Mouse (Mus musculus) MEL (cell line): Measurements from ENCODE around the gene Nrip1. TPM values are rescaled to one million over a fixed set of nuclear protein-coding genes. Genes with fewer than 3 reads are reported as not detected.

Source experiments
- DNase-seq: peaks from one replicate; pipeline ENCODE4 v3.0.0; 2011; ENCODE audit warnings: low read depth, low spot score
- H3K27ac ChIP-seq: 2 replicates; pipeline ENCODE4 v1.5.1; 2012; ENCODE audit warnings: low read depth, mild to moderate bottlenecking, control low read depth, low read length, moderate library complexity; ENCODE audit not compliant: control insufficient read depth
- H3K27me3 ChIP-seq, 2 experiments: fragments of 150-350 bp in 1 of 2; sonication (generic) in 1 of 2; 2 replicates each; pipeline ENCODE4 v1.6.1; 2012; ENCODE audit warnings: low read length in 2 of 2, mild to moderate bottlenecking in 2 of 2, improper control_type of control experiment in 1 of 2, moderate library complexity in 1 of 2; ENCODE audit not compliant: insufficient read depth in 2 of 2, control insufficient read depth in 1 of 2
- H3K36me3 ChIP-seq, 2 experiments: 2 replicates each; pipeline ENCODE4 v1.6.1; 2012 to 2014; ENCODE audit warnings: low read length in 2 of 2, improper control_type of control experiment in 1 of 2, inconsistent platforms in 1 of 2, mild to moderate bottlenecking in 1 of 2; ENCODE audit not compliant: insufficient read depth in 2 of 2, control insufficient read depth in 1 of 2
- H3K4me1 ChIP-seq, 2 experiments: fragments of 150-350 bp in 1 of 2; sonication (generic) in 1 of 2; 2 replicates each; pipeline ENCODE4 v1.6.1; 2012; ENCODE audit warnings: low read length in 2 of 2, improper control_type of control experiment in 1 of 2, mild to moderate bottlenecking in 1 of 2; ENCODE audit not compliant: insufficient read depth in 2 of 2, control insufficient read depth in 1 of 2
- H3K4me3 ChIP-seq, 2 experiments: fragments of 150-350 bp in 1 of 2; sonication (generic) in 1 of 2; 2 replicates each; pipeline ENCODE4 v1.5.1; 2012; ENCODE audit warnings: low read depth in 2 of 2, low read length in 2 of 2, mild to moderate bottlenecking in 2 of 2, moderate library complexity in 2 of 2, control low read depth in 1 of 2, improper control_type of control experiment in 1 of 2; ENCODE audit not compliant: control insufficient read depth in 1 of 2, insufficient read depth in 1 of 2
- H3K79me2 ChIP-seq: 2 replicates; pipeline ENCODE4 v1.6.1; 2012; ENCODE audit warnings: mild to moderate bottlenecking, low read length, moderate library complexity; ENCODE audit not compliant: control insufficient read depth, poor library complexity, insufficient read depth
- H3K9ac ChIP-seq: 2 replicates; pipeline ENCODE4 v1.6.1; 2012; ENCODE audit warnings: low read depth, mild to moderate bottlenecking, control low read depth, low read length, moderate library complexity; ENCODE audit not compliant: control insufficient read depth, poor library complexity, severe bottlenecking
- H3K9me3 ChIP-seq: fragments of 150-350 bp; sonication (generic); replicated peaks from 2 replicates; pipeline ENCODE4 v1.6.1; 2012; ENCODE audit warnings: mild to moderate bottlenecking, low read length, improper control_type of control experiment, moderate library complexity; ENCODE audit not compliant: insufficient read depth
- CHD1 ChIP-seq: IDR thresholded peaks from 2 replicates; pipeline ENCODE4 v1.6.1; 2012; ENCODE audit warnings: low read depth, mild to moderate bottlenecking, inconsistent platforms, low read length, improper control_type of control experiment
- CTCF ChIP-seq, 3 experiments: IDR thresholded peaks in 2 of 3; conservative IDR thresholded peaks in 1 of 3; 2 replicates each; pipeline ENCODE4 v1.5.1; 2011 to 2012; ENCODE audit warnings: low read length in 3 of 3, low read depth in 2 of 3, mild to moderate bottlenecking in 2 of 3, improper control_type of control experiment in 1 of 3, inconsistent platforms in 1 of 3, mixed read lengths in 1 of 3, moderate library complexity in 1 of 3; ENCODE audit not compliant: control insufficient read depth in 1 of 3, insufficient read depth in 1 of 3, poor library complexity in 1 of 3, severe bottlenecking in 1 of 3
- ETS1 ChIP-seq: IDR thresholded peaks from 2 replicates; pipeline ENCODE4 v1.6.1; 2012; ENCODE audit warnings: low read depth, mild to moderate bottlenecking, inconsistent platforms, low read length, improper control_type of control experiment, moderate library complexity
- GABPA ChIP-seq: IDR thresholded peaks from 2 replicates; pipeline ENCODE4 v1.6.1; 2012; ENCODE audit warnings: low read depth, mild to moderate bottlenecking, inconsistent platforms, low read length, improper control_type of control experiment, moderate library complexity
- GATA1 ChIP-seq: IDR thresholded peaks from 2 replicates; pipeline ENCODE4 v1.6.1; 2011; ENCODE audit warnings: low read depth, low read length, improper control_type of control experiment
- HCFC1 ChIP-seq: IDR thresholded peaks from 2 replicates; pipeline ENCODE4 v1.6.1; 2012; ENCODE audit warnings: low read depth, mild to moderate bottlenecking, inconsistent platforms, low read length, improper control_type of control experiment, moderate library complexity
- JUND ChIP-seq: IDR thresholded peaks from 2 replicates; pipeline ENCODE4 v1.6.1; 2011; ENCODE audit warnings: low read depth, mild to moderate bottlenecking, improper control_type of control experiment, low read length
- MAX ChIP-seq: IDR thresholded peaks from 2 replicates; pipeline ENCODE4 v1.6.1; 2011; ENCODE audit warnings: low read length, improper control_type of control experiment
- MAZ ChIP-seq: IDR thresholded peaks from 2 replicates; pipeline ENCODE4 v1.6.1; 2012; ENCODE audit warnings: low read depth, mild to moderate bottlenecking, inconsistent platforms, low read length, improper control_type of control experiment
- MYC ChIP-seq: IDR thresholded peaks from 2 replicates; pipeline ENCODE4 v1.6.1; 2011; ENCODE audit warnings: low read depth, mild to moderate bottlenecking, low read length, improper control_type of control experiment, moderate library complexity
- NRF1 ChIP-seq: IDR thresholded peaks from 2 replicates; pipeline ENCODE4 v1.6.1; 2014; ENCODE audit warnings: low read depth, mild to moderate bottlenecking, inconsistent platforms, low read length, improper control_type of control experiment, moderate library complexity; ENCODE audit not compliant: poor library complexity, insufficient read depth, severe bottlenecking
- POLR2A ChIP-seq, 2 experiments: IDR thresholded peaks; 2 replicates each; pipeline ENCODE4 v1.6.1; 2011 to 2012; ENCODE audit warnings: low read length in 2 of 2, mild to moderate bottlenecking in 2 of 2, control low read depth in 1 of 2, improper control_type of control experiment in 1 of 2, low read depth in 1 of 2, moderate library complexity in 1 of 2; ENCODE audit not compliant: control insufficient read depth in 1 of 2, insufficient read depth in 1 of 2, poor library complexity in 1 of 2
- TAL1 ChIP-seq: IDR thresholded peaks from 2 replicates; pipeline ENCODE4 v1.6.1; 2012; ENCODE audit warnings: mild to moderate bottlenecking, inconsistent platforms, low read length, moderate library complexity, mixed read lengths
- TBP ChIP-seq: IDR thresholded peaks from 2 replicates; pipeline ENCODE4 v1.8.0; 2011; ENCODE audit warnings: low read depth, low read length, improper control_type of control experiment
- UBTF ChIP-seq: IDR thresholded peaks from 2 replicates; pipeline ENCODE4 v1.6.1; 2012; ENCODE audit warnings: low read depth, mild to moderate bottlenecking, inconsistent platforms, low read length, improper control_type of control experiment, moderate library complexity, borderline replicate concordance; ENCODE audit not compliant: insufficient read depth
- USF2 ChIP-seq, 2 experiments: IDR thresholded peaks; 2 replicates each; pipeline ENCODE4 v1.6.1; 2011 to 2012; ENCODE audit warnings: improper control_type of control experiment in 2 of 2, low read length in 2 of 2, borderline replicate concordance in 1 of 2, inconsistent platforms in 1 of 2, low read depth in 1 of 2, mild to moderate bottlenecking in 1 of 2; ENCODE audit not compliant: insufficient read depth in 1 of 2
- ZNF384 ChIP-seq: IDR thresholded peaks from 2 replicates; pipeline ENCODE4 v1.6.1; 2012; ENCODE audit warnings: low read depth, mild to moderate bottlenecking, inconsistent platforms, low read length, improper control_type of control experiment
- polyA plus RNA-seq, 2 experiments: library from polyadenylated mRNA; stranded (reverse) in 1 of 2; unstranded in 1 of 2; fragments of >175 nt in 1 of 2; fragments of >200 nt in 1 of 2; gene quantifications; 2 replicates each; pipeline versions ENCODE4 v1.2.1 to v1.2.4; 2012; ENCODE audit warnings: low replicate concordance in 2 of 2, low read depth in 1 of 2; ENCODE audit not compliant: insufficient read length in 2 of 2, insufficient read depth in 1 of 2, missing spikeins in 1 of 2
- total RNA-seq: library from RNA; depleted of rRNA; stranded (reverse); fragments of 300-350 nt; gene quantifications from 2 replicates; pipeline ENCODE4 v1.2.3, GENCODE M21; 2012

Gene Nrip1
- total and polyA plus RNA-seq, 3 experiments: 13.6 to 42.6 (median 21.1) TPM

DNA sequence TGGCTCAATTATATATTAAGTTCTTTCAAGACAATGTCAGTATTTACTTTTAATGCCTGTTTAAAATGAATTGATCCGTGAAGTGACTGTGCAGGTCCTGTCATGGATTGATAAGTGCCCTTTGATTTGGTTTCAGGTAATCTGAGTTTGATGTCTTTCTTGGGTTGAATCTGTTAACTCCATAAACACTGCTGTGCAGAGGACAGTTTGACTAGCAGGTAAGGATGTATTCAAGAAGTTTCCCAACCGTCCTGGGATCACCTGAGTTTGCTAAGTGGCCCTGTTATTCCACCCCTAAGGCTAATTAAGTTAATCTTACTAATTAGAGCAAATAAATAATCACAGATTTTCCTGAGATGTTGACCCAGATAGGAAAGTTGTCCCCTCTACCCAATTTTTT is 84.1 kb downstream of the Nrip1 start:
- peaks cover 5 to 16% of the 10 kb centered on the region in 2 experiments; a peak in 3 of 4 replicates for H3K4me1 ChIP-seq
- H3K27ac ChIP-seq: no peak overlapping the region
- H3K79me2 ChIP-seq: peaks cover 4% of the 10 kb centered on the region
- H3K9me3 ChIP-seq: no peaks in the 10 kb centered on the region
- no peak overlapping the region for H3K4me3 ChIP-seq
- no peaks in the 10 kb centered on the region for H3K27me3 ChIP-seq
- DNase-seq: no peak
- H3K36me3 ChIP-seq: peaks cover 12% of the 10 kb centered on the region in 2 experiments
- TF ChIP-seq JUND (no peak), GABPA (no peak), TBP (no peak), UBTF (no peak), MAX (no peak), GATA1 (no peak), HCFC1 (no peak), ETS1 (no peak), POLR2A (IDR thresholded peaks at IDR 0.05; ENCODE audit: control insufficient read depth in 1 of 2, insufficient read depth in 1 of 2, low read depth in 1 of 2, low read length in 2 of 2, poor library complexity in 1 of 2) (no peak), ZNF384 (no peak), TAL1 (no peak), CTCF (IDR thresholded peaks at IDR 0.05 in 2 of 3, conservative IDR thresholded peaks at IDR 0.05 in 1 of 3; ENCODE audit: control insufficient read depth in 1 of 3, insufficient read depth in 1 of 3, low read depth in 2 of 3, low read length in 3 of 3, poor library complexity in 1 of 3, severe bottlenecking in 1 of 3) (no peak), USF2 (IDR thresholded peaks at IDR 0.05; ENCODE audit: borderline replicate concordance in 1 of 2, insufficient read depth in 1 of 2, low read depth in 1 of 2, low read length in 2 of 2) (no peak), MAZ (no peak)
- H3K9ac ChIP-seq: no peak overlapping the region

DNA sequence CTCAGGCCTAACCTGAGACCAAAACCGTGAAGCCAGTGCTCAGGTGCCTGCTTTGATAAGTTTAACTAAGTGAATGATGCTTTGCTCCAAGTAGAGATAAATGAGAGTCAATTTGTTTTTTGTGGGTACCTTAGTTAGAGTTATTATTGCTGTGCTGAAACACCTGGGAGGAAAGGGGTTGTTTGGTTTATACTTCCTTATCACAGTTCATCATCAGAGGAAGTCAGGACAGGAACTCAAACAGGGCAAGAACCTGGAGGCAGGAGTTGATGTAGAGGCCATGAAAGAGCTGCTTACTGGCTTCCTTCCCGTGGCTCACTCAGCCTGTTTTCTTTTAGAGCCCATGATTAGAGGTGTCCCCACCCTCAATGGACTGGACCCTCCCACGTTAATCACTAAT is 89.8 kb downstream of the Nrip1 start:
- Histone ChIP-seq H3K4me1 (peaks cover 5 to 15% of the 10 kb centered on the region in 2 experiments), H3K9me3 (no peaks in the 10 kb centered on the region), H3K9ac (no peak overlapping the region), H3K4me3 (no peak overlapping the region), H3K79me2 (no peaks in the 10 kb centered on the region), H3K36me3 (peaks cover 0 to 17% of the 10 kb centered on the region in 2 experiments; a peak in 2 of 4 replicates), H3K27ac (no peak overlapping the region), H3K27me3 (no peaks in the 10 kb centered on the region)
- TF ChIP-seq CHD1 (no peak), GATA1 (peak; percentile 19; the same call in 1 of the 2 replicates)
- DNase-seq: no peak

DNA sequence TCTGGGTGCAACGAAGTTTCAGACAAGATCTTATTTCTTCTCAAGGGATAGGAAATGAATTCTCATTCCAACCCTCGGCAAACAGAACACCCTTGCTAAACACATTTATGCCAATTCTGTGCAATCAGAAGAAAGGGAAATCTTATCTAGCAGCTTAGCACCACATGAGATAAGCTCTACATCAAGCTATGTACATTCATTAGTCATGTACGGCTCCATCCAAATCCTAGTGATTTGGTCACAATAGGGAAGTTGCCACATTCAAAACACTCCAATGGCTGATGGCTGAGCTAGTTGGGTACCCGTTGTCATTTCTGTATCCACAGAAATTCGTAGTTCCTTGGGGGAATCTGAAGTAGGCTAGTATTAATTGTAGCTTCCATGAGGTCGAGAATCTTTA is 91.8 kb downstream of the Nrip1 start:
- TF ChIP-seq MYC: no peak
- TF ChIP-seq GABPA: no peak
- TF ChIP-seq POLR2A (IDR thresholded peaks at IDR 0.05; ENCODE audit: control insufficient read depth in 1 of 2, insufficient read depth in 1 of 2, low read depth in 1 of 2, low read length in 2 of 2, poor library complexity in 1 of 2): no peak
- no peak for TF ChIP-seq CHD1
- no peak for TF ChIP-seq UBTF
- TF ChIP-seq NRF1: no peak
- no peaks in the 10 kb centered on the region for H3K79me2 ChIP-seq
- peaks cover 5 to 15% of the 10 kb centered on the region in 2 experiments for H3K4me1 ChIP-seq
- H3K27ac ChIP-seq: no peak overlapping the region
- H3K27me3 ChIP-seq: no peaks in the 10 kb centered on the region
- DNase-seq: no peak
- H3K4me3 ChIP-seq: no peak overlapping the region
- H3K36me3 ChIP-seq: peaks cover 0 to 17% of the 10 kb centered on the region in 2 experiments; a peak in 2 of 4 replicates
- no peaks in the 10 kb centered on the region for H3K9me3 ChIP-seq
- no peak overlapping the region for H3K9ac ChIP-seq
